Mouse (Mus musculus) limb, embryonic 11.5 days (tissue): ENCODE results near the gene Polr3f. TPM values are rescaled to one million over a fixed set of nuclear protein-coding genes. Genes with fewer than 3 reads are reported as not detected.
A peak's percentile ranks its signal among the peaks of the same experiment; 100 is the strongest.

ENCODE experiments used
- ATAC-seq: fragments of 200-750 bp; cut with Nextera tagmentation; 2 replicates; pipeline ENCODE4 v1.8.0; 2017; ENCODE audit warnings: low read depth; ENCODE audit not compliant: insufficient number of reproducible peaks, low FRiP score, low TSS enrichment
- DNase-seq: peaks from one replicate; pipeline ENCODE4 v3.0.0-alpha.2; 2015; ENCODE audit warnings: low spot score
- H3K27ac ChIP-seq: fragments of 300-500 bp; sonication (generic); replicated peaks from 2 replicates; pipeline ENCODE4 v1.5.1; 2014; ENCODE audit warnings: low read depth, mild to moderate bottlenecking, low read length
- H3K27me3 ChIP-seq: fragments of 300-500 bp; sonication (generic); 2 replicates; pipeline ENCODE4 v1.6.1; 2014; ENCODE audit warnings: mild to moderate bottlenecking, low read length, mixed read lengths; ENCODE audit not compliant: control insufficient read depth, insufficient read depth
- H3K36me3 ChIP-seq: fragments of 300-500 bp; sonication (generic); 2 replicates; pipeline ENCODE4 v1.6.1; 2014; ENCODE audit warnings: mild to moderate bottlenecking, low read length, moderate library complexity, mixed read lengths; ENCODE audit not compliant: control insufficient read depth, insufficient read depth
- H3K4me1 ChIP-seq: fragments of 300-500 bp; sonication (generic); 2 replicates; pipeline ENCODE4 v1.6.1; 2014; ENCODE audit warnings: low read length, mixed read lengths; ENCODE audit not compliant: control insufficient read depth, insufficient read depth
- H3K4me2 ChIP-seq: fragments of 300-500 bp; sonication (generic); 2 replicates; pipeline ENCODE4 v1.6.1; 2014; ENCODE audit warnings: low read depth, mild to moderate bottlenecking, moderate library complexity; ENCODE audit not compliant: severe bottlenecking
- H3K4me3 ChIP-seq: fragments of 300-500 bp; sonication (generic); 2 replicates; pipeline ENCODE4 v1.5.1; 2014; ENCODE audit warnings: low read depth, low read length
- H3K9ac ChIP-seq: fragments of 300-500 bp; sonication (generic); 2 replicates; pipeline ENCODE4 v1.6.1; 2014; ENCODE audit warnings: mild to moderate bottlenecking, low read length
- H3K9me3 ChIP-seq: fragments of 300-500 bp; sonication (generic); 2 replicates; pipeline ENCODE4 v1.6.1; 2016; ENCODE audit warnings: low read length; ENCODE audit not compliant: control insufficient read depth
- WGBS: fragments of 180-500 bp; shearing (Covaris S2); extraction: QIAGEN DNeasy Blood & Tissue Kit; methylation state at CpG from one replicate; pipeline ENCODE4 v1.1.7; 2014; 5-methylcytosine and 5-hydroxymethylcytosine counted together
- polyA plus RNA-seq: library from polyadenylated mRNA; unstranded; fragments of >200 nt; fragmentation: Nextera tagmentation; extraction: Ambion mirVana; gene quantifications from 2 replicates; pipeline ENCODE4 v1.2.1, GENCODE M21; 2014

Polr3f gene
- polyA plus RNA-seq, 1 experiment from 2014 or later = 32.2 TPM

GRCm38 (mm10) chr2:144547559-144547958 is 20.0 kb downstream of the Polr3f start:
- DNase-seq = no peak
- WGBS = 76% methylated on average over 4 of the region's 4 CpGs

GRCm38 (mm10) chr2:144550529-144550928 is 23.0 kb downstream of the Polr3f start, which contains the start of gene Rbbp9:
Rbbp9 (minus strand) TSS chr2:144550869.
- peak; percentile 86 for DNase-seq
- peak within 1 kb of the TSS; percentile 81 for H3K9ac ChIP-seq
- H3K4me2 ChIP-seq = peak within 1 kb of the TSS; percentile 53
- H3K4me1 ChIP-seq = no peaks in the 10 kb centered on the region
- peak within 1 kb of the TSS; percentile 76; the same call in 1 of the 2 replicates for H3K27ac ChIP-seq
- ATAC-seq = peak; percentile 93
- peak within 1 kb of the TSS; percentile 62 for H3K4me3 ChIP-seq
- H3K36me3 ChIP-seq = no peaks in the 10 kb centered on the region; the same call in 1 of the 2 replicates
- WGBS = under 1% methylated on average over 17 of the region's 17 CpGs
- no peaks in the 10 kb centered on the region for H3K27me3 ChIP-seq
- no peaks in the 10 kb centered on the region for H3K9me3 ChIP-seq

More at GRCm38 (mm10) chr2:144547559-144547958, 20.0 kb downstream of the Polr3f start:
- H3K4me1 ChIP-seq = no peaks in the 10 kb centered on the region
- H3K4me2 ChIP-seq = no peak overlapping the region
- H3K9me3 ChIP-seq = no peaks in the 10 kb centered on the region
- H3K36me3 ChIP-seq = peaks cover 5% of the 10 kb centered on the region
- no peak overlapping the region for H3K27ac ChIP-seq
- no peak for ATAC-seq
- no peaks in the 10 kb centered on the region for H3K27me3 ChIP-seq
- H3K9ac ChIP-seq = no peak overlapping the region
- H3K4me3 ChIP-seq = no peak overlapping the region

- ATAC-seq = no peak
- 93% methylated on average over 3 of the region's 3 CpGs for WGBS
Measured at GRCm38 (mm10) chr2:144553905-144554304, 26.4 kb downstream of the Polr3f start.

GRCm38 (mm10) chr2:144555286-144555819 is 27.8 kb downstream of the Polr3f start:
- Histone ChIP-seq H3K4me3 (peak overlapping the region; percentile 79), H3K4me2 (peak overlapping the region; percentile 59), H3K4me1 (0 out of 2 replicates have a peak, but pooled peaks cover 3% of the 10 kb centered on the region), H3K36me3 (peaks cover 2% of the 10 kb centered on the region; the same call in 1 of the 2 replicates), H3K27me3 (no peaks in the 10 kb centered on the region), H3K9ac (peak overlapping the region; percentile 84), H3K9me3 (no peaks in the 10 kb centered on the region), H3K27ac (peak overlapping the region; percentile 77)
- ATAC-seq (no peak), DNase-seq (no peak)
- WGBS = 4% methylated on average over 14 of the region's 14 CpGs

More at GRCm38 (mm10) chr2:144553905-144554304, 26.4 kb downstream of the Polr3f start:
- Histone ChIP-seq H3K27ac (no peak overlapping the region), H3K9ac (no peak overlapping the region), H3K4me1 (0 out of 2 replicates have a peak, but pooled peaks cover 3% of the 10 kb centered on the region), H3K27me3 (no peaks in the 10 kb centered on the region), H3K36me3 (no peaks in the 10 kb centered on the region), H3K4me3 (no peak overlapping the region), H3K4me2 (no peak overlapping the region), H3K9me3 (no peaks in the 10 kb centered on the region)
- DNase-seq = no peak

- peaks cover 2% of the 10 kb centered on the region; the same call in 1 of the 2 replicates for H3K36me3 ChIP-seq
- peak within 1 kb of the TSS; percentile 79 for H3K4me3 ChIP-seq
- peak within 1 kb of the TSS; percentile 77 for H3K27ac ChIP-seq
- peak within 1 kb of the TSS; percentile 84 for H3K9ac ChIP-seq
- whole genome bisulfite sequencing = under 1% methylated on average over 44 of the region's 44 CpGs
- ATAC-seq (peak; percentile 96), DNase-seq (peak; percentile 97)
- H3K27me3 ChIP-seq = no peaks in the 10 kb centered on the region
- 0 out of 2 replicates have a peak, but pooled peaks cover 3% of the 10 kb centered on the region for H3K4me1 ChIP-seq
- no peaks in the 10 kb centered on the region for H3K9me3 ChIP-seq
- peak within 1 kb of the TSS; percentile 59 for H3K4me2 ChIP-seq
Measured at GRCm38 (mm10) chr2:144555820-144556552, 28.5 kb downstream of the Polr3f start, which contains the start of gene Sec23b. Sec23b (plus strand) TSS chr2:144556229.

GRCm38 (mm10) chr2:144588723-144589122 is 61.2 kb downstream of the Polr3f start:
- Histone ChIP-seq H3K9ac (no peak overlapping the region), H3K9me3 (no peaks in the 10 kb centered on the region), H3K4me1 (no peaks in the 10 kb centered on the region), H3K4me3 (no peak overlapping the region), H3K27ac (no peak overlapping the region), H3K4me2 (no peak overlapping the region), H3K36me3 (peaks cover 20% of the 10 kb centered on the region; the same call in 1 of the 2 replicates), H3K27me3 (no peaks in the 10 kb centered on the region)
- DNase-seq = no peak
- WGBS = 80% methylated on average over 4 of the region's 4 CpGs
- no peak for ATAC-seq

Other genes with a start within 250 kb of the Polr3f start
- gene Ovol2, start 195.6 kb upstream of the Polr3f start, polyA plus RNA-seq = 0.53 and 0.55 TPM in 2 replicates
- 43.9 and 47.8 TPM in 2 replicates for gene Kat14, start 158.7 kb upstream of the Polr3f start, polyA plus RNA-seq
- 1.7 TPM in 1 of 2 replicates, not detected in the other for gene Pet117, start 158.7 kb upstream of the Polr3f start, polyA plus RNA-seq
- 1.0 and 2.7 TPM in 2 replicates for gene Dzank1, start 304 bp upstream of the Polr3f start, polyA plus RNA-seq
- 70.1 and 71.0 TPM in 2 replicates for gene Rbbp9, start 23.2 kb downstream of the Polr3f start, polyA plus RNA-seq
- 103 and 104 TPM in 2 replicates for gene Sec23b, start 28.5 kb downstream of the Polr3f start, polyA plus RNA-seq
- gene Smim26, start 66.3 kb downstream of the Polr3f start, polyA plus RNA-seq = 35.6 and 39.7 TPM in 2 replicates
- gene Dtd1, start 72.2 kb downstream of the Polr3f start, polyA plus RNA-seq = 32.3 and 40.7 TPM in 2 replicates